Mouse (Mus musculus): Measurements from ENCODE around the gene Dgkg.

GRCm38 (mm10) chr16:22539275-22539674, 117.7 kb downstream of the Dgkg start:
- no peak for TF ChIP-seq CTCF (IDR thresholded peaks at IDR 0.05; ENCODE audit: insufficient read depth, low read depth, low read length)
- no peak for TF ChIP-seq POLR2A (IDR thresholded peaks at IDR 0.05; ENCODE audit: insufficient read depth, low read depth, low read length)

Measured in olfactory bulb, adult 2 months (tissue).